Mouse (Mus musculus) megakaryocyte-erythroid progenitor cell, adult 5-6 weeks (primary cell): Measurements from ENCODE around the gene Tymp. TPM values are rescaled to one million over a fixed set of nuclear protein-coding genes. Genes with fewer than 3 reads are reported as not detected.
A peak's percentile ranks its signal among the peaks of the same experiment; 100 is the strongest.

Experiments used
- ATAC-seq: replicated peaks from 2 replicates; pipeline ENCODE4 v1.8.0; 2016; ENCODE audit warnings: mild to moderate bottlenecking, inconsistent platforms; ENCODE audit not compliant: severe bottlenecking, poor library complexity, low FRiP score, low TSS enrichment
- total RNA-seq, 2 experiments: library from RNA; stranded (forward) in 1 of 2; stranded (reverse) in 1 of 2; fragments of 200-1000, 215-1000 nt in 1 of 2; fragments of >200 nt in 1 of 2; fragmentation: Nextera tagmentation in 1 of 2; gene quantifications; 2 replicates each; pipeline ENCODE4 v1.2.3; 2014 to 2017

The Tymp gene
- not detected in 2 replicates for total RNA-seq (2014; fragmentation: Nextera tagmentation)
- 0.65 TPM in 1 of 2 replicates, not detected in the other for total RNA-seq (2017)

GRCm38 (mm10) chr15:89376957-89377356 lies at the start of gene Tymp:
Tymp (minus strand) TSS chr15:89377039.
- no peak for ATAC-seq

- ATAC-seq: no peak
These were observed 48.9 kb upstream of the Tymp start, which contains the start of gene Cpt1b for GRCm38 (mm10) chr15:89425711-89426121. Cpt1b (minus strand) TSS chr15:89425863.

DNA sequence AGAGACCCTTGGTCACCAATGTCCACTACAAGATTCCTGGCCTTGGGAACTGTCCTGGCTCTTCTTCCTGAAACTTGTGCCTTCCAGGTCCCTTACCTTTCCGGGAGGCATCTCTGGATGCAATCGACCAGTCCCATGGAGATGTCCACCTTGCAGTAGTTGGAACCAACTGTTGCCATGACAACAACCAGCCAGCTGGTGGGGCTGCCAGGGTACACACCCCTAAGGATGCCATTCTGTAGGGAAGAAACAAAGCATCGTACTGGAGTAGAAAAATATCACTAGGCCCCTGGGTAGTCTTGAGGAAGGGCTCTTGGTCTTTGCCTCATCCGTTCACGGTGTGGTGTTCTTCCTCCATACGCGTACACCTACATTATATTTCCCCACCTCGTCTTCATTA lies 47.8 kb upstream of the Tymp start:
- ATAC-seq: no peak

GRCm38 (mm10) chr15:89421938-89422337 lies 45.1 kb upstream of the Tymp start:
- no peak for ATAC-seq

DNA sequence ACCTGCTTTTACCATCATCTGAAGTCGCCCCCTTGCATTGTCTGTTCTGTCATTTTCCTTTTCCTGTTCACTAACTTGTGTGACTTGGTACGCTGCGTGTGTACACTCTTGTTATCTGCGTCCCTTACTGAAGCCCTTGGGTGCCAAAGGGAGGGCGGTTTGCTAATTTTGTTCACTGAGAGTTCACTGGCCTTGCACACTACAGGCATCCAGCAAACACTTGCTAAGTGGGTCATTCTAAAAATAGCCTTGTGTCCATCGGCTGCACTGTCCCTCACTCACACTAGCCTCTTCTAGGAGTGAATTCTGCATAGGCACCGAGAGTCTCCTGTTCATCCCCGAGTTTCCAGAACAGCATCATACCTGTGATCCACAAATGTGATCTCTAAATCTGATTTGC lies 38.4 kb upstream of the Tymp start:
- no peak for ATAC-seq

DNA sequence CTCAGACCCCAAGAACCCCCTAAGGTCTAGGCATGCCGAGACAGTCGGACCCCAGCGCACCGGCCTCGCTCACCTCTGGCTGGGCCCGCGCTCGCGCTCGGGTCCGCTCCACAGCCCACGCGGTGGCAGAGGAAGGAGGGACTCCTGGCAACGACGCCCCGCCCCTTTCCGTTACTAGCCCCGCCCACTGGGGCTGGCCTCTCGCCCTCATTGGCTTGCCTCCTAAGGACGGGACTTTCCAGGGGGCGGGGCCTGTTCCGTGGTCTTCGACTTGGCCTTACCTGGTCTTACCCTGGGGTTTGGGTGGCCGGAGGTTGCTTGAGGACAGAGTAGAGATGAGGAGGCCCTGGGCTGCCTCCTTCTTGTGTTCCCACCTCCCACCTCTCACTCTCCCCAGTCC lies 33.3 kb upstream of the Tymp start, which contains the start of gene Syce3:
TSS of gene Syce3 (minus strand) at position 386 of the 400 bp plus-strand sequence.
- ATAC-seq: no peak

DNA sequence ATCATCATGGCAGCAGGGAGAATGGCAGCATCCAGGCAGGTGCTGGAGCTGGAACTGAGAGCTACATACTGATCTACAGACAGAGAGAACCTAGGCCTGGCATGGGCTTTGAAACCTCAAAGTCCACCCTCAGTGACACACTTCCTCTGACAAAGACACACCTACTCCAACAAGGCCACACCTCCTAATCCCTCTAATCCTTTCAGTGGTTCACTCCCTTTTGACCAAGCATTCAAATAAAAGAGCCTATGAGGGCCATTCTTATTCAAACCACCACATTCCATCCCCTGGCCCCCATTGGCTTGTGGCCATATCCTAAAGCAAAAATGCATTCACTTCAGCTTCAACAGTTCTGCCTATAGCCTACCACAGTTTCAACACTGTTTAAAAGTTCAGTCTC lies 29.9 kb upstream of the Tymp start:
- no peak for ATAC-seq

GRCm38 (mm10) chr15:89404831-89405623 lies 28.2 kb upstream of the Tymp start:
- no peak for ATAC-seq

DNA sequence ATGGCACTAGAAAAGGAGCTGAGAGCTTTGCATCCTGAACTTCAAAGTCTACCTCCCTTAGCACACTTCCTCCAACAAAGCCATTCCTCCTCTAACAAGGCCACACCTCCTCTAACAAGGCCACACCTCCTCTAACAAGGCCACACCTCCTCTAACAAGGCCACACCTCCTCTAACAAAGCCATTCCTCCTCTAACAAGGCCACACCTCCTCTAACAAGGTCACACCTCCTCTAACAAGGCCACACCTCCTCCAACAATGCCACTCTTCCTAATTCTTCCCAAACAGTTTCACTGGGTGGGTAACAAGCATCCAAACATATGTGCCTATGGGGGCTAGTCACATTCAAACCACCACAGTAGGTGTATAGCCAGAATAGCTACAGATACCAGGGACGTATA lies 25.6 kb upstream of the Tymp start:
- no peak for ATAC-seq

GRCm38 (mm10) chr15:89399716-89400115 lies 22.9 kb upstream of the Tymp start:
- ATAC-seq: no peak

- ATAC-seq: no peak
These were observed 21.3 kb upstream of the Tymp start for GRCm38 (mm10) chr15:89398146-89398545.

- no peak for ATAC-seq
These were observed 20.0 kb upstream of the Tymp start for GRCm38 (mm10) chr15:89396883-89397282.

GRCm38 (mm10) chr15:89390081-89390480 lies 13.2 kb upstream of the Tymp start:
- no peak for ATAC-seq

GRCm38 (mm10) chr15:89387127-89387526 lies 10.3 kb upstream of the Tymp start:
- ATAC-seq: no peak

DNA sequence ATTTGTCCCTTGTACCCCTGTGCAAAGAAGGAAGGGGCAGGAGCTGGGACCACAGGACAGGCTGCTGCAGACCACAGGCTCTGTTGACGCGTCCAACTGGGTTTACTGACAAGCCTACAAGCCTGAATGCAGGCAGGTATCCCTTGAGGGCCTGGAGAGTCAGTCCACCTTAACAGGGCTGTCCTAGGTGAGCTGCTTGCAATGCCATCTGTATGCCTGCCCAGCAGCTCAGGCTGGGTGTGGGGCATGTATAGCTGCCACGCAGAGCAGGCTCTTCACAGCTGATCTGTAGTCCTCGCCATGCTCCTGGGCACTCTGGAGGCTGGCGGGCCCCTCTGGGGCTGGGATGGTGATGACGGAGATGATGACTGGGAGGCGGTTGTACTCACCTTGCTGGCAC lies 7.8 kb upstream of the Tymp start, which contains the start of gene Klhdc7b:
TSS of gene Klhdc7b (plus strand) at position 301 of the 400 bp plus-strand sequence.
- no peak for ATAC-seq

DNA sequence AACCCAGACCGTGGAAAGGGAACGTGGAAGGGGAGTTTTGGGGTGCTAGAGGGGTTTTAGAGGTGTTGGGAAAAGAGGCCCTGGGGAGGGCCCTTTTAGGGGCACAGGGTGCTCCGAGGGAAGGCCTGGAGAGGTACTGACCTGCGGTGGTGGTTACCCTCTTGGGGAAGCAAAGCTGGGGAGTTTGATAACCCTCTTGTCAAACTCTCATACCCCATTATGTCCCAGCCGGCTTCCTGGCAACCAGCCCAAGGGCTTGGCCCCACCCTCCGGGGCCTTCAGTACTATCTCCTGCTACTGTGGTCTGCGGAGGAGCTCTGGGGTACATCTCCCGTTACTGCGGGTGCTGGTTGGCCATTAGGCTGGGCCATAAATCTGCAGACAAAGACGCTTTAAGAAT lies 2.6 kb upstream of the Tymp start:
- peak; percentile 76 for ATAC-seq

DNA sequence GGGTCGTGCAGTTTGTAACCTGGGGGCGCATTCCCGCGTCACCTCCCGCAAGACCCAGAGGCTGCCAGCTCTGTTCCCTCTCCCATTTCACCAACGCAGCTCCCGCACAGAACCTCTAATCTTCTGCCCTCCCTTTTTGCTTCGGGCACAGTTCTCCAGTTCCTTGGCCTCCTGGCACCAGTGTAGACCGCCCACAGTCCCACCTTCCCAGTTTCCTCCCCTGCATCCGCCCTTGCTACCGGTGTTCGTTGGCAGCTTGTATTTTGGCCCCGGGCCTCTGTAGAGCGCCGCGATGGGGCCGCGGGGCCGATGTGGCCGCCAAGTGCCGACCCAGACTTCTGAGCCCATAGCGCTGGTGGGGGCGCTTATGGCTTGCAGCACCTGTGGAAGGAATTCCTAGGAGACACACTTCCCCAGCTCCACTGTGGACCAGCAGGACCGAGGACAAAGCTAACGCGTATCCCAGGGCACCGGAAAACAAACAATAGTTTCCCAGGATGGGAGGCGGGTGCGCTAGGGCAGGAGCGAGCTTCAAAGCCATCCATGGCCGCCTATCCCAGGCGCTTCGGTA lies 2.1 kb upstream of the Tymp start, which contains the start of gene Odf3b:
TSS of gene Odf3b (minus strand) at position 452 of the 571 bp plus-strand sequence.
- ATAC-seq: peak; percentile 40

DNA sequence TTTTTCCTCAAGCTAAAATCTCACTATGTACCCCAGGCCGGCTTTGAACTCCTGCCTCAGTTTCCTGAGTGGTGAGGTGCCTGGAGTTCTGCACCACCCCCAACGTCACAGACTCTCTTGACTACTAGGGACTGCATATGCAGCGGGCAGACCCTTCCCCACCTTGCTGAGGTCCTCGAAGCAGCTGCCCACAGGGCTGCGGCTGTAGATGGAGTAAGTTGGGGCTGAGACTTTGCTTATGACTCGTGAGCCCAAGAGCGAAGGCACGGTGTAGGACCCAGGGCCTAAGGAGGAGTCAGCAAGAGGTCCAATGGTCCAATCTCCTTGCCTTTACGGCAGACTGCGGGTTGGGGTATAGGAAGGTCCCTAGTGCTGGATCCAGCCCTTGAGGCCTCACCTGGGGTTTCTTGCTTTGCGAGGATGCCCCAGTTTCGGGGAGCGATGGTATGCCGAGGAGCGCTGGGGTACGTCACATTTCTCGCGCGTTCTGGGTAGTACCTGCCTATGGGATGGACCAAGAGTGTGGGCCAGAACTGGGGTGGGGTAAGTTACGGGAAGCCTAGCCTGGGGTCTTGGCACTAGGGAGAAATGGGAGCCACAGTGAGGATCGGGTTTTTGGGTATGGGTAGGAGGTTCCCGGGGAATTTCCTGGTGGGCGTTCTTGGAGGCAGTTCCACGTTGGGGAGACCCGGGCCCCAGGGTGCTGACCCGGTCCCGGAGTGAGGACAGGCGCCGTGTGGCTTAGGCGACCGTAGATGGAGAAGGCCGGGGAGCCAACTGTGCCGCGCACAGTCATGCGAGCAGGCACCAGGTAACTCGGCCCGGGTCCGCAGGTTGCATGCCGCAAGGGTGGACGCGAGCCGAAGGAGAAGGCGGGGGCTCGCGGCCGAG lies 1.3 kb upstream of the Tymp start:
- ATAC-seq: peak; percentile 0; the same call in 1 of the 2 replicates

- no peak for ATAC-seq
These were observed 523 bp upstream of the Tymp start for GRCm38 (mm10) chr15:89377362-89377761.

DNA sequence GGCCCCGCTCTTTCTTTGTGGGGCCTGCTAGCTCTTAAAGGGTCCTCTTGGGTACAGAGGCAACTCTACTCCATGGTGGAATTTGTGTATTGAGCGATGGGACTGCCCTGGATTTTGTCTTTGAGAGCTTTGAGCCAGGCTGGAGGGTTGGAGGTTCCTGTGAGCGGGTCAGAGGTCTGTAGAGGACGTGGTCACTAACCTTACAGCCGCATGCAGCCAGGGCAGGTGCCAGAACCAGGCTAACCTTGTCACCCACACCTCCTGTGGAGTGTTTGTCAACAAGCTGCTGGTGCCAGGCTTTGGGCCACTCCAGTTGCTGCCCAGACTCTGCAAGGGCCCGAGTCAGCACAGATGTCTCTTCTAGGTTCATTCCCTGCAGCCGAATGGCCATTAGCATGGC lies 799 bp downstream of the Tymp start:
- no peak for ATAC-seq
